Mouse (Mus musculus): ENCODE measurements around the gene Cacng5. TPM values are rescaled to one million over a fixed set of nuclear protein-coding genes. Genes with fewer than 3 reads are reported as not detected.

The Cacng5 gene
- total and polyA plus RNA-seq, 2 experiments from 2014 or later, result 21.4 to 26.9 TPM

- peak overlapping the region; percentile 38; the same call in 1 of the 2 replicates for H3K27ac ChIP-seq
- 0 out of 2 replicates have a peak, but pooled peaks cover 4% of the 10 kb centered on the region for H3K4me1 ChIP-seq (ENCODE audit: insufficient read depth, low read length)
- H3K27me3 ChIP-seq (ENCODE audit: insufficient read depth, low read length), result no peaks in the 10 kb centered on the region
- peak; percentile 23 for DNase-seq (ENCODE audit: low spot score)
- H3K9me3 ChIP-seq (ENCODE audit: low read length), result no peaks in the 10 kb centered on the region
- no peaks in the 10 kb centered on the region for H3K36me3 ChIP-seq (ENCODE audit: insufficient read depth, low read length)
- no peak for ATAC-seq
- no peak for TF ChIP-seq CTCF (IDR thresholded peaks at IDR 0.05; ENCODE audit: low read depth)
- H3K9ac ChIP-seq (replicated peaks; ENCODE audit: low read length), result no peak overlapping the region
- H3K4me3 ChIP-seq (ENCODE audit: low read length), result no peak overlapping the region
- no peak overlapping the region for H3K4me2 ChIP-seq (ENCODE audit: low read depth, low read length)
- 28% methylated on average over 9 of the region's 9 CpGs for WGBS
Measured at GRCm38 (mm10) chr11:107917721-107918235, 2.9 kb upstream of the Cacng5 start.

DNA sequence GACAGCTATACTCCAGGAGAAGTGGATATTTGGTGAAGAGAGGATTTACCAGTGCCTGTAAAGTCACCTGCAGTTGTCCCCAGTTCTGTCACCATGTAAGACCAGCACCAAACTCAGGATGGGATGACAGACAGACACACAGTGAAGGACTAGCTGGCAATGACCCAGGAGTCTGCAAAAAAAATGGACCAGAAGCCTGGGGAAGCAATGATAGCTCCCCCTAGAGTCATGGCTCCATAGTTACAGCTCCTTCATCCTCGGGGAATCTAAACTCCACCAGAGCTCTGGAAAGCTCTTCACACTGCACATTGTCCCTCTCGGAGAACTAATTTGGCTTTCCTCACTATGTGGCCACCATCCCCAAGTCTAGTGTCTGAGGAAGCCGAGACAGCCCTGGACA, 1.5 kb downstream of the Cacng5 start:
- Histone ChIP-seq H3K4me3 (ENCODE audit: low read length) (no peak overlapping the region), H3K4me2 (ENCODE audit: low read depth, low read length) (peak overlapping the region; percentile 65; the same call in 1 of the 2 replicates), H3K9ac (replicated peaks; ENCODE audit: low read length) (no peak overlapping the region), H3K27me3 (ENCODE audit: insufficient read depth, low read length) (no peaks in the 10 kb centered on the region), H3K9me3 (ENCODE audit: low read length) (no peaks in the 10 kb centered on the region), H3K36me3 (ENCODE audit: insufficient read depth, low read length) (no peaks in the 10 kb centered on the region), H3K4me1 (ENCODE audit: insufficient read depth, low read length) (0 out of 2 replicates have a peak, but pooled peaks cover 4% of the 10 kb centered on the region), H3K27ac (no peak overlapping the region)
- ATAC-seq (no peak), DNase-seq (ENCODE audit: low spot score) (peak; percentile 55)
- 47% methylated on average over 3 of the region's 3 CpGs for whole genome bisulfite sequencing
- peak; percentile 45 for TF ChIP-seq CTCF (IDR thresholded peaks at IDR 0.05; ENCODE audit: low read depth)

GRCm38 (mm10) chr11:107905364-107905763, 9.5 kb downstream of the Cacng5 start:
- H3K4me3 ChIP-seq (ENCODE audit: low read length), result no peak overlapping the region
- H3K9me3 ChIP-seq (ENCODE audit: low read length), result no peaks in the 10 kb centered on the region
- DNase-seq (ENCODE audit: low spot score) (no peak), ATAC-seq (peak; percentile 59)
- 38% methylated on average over 9 of the region's 9 CpGs for WGBS
- no peak overlapping the region for H3K9ac ChIP-seq (replicated peaks; ENCODE audit: low read length)
- peak overlapping the region; percentile 32; the same call in 1 of the 2 replicates for H3K27ac ChIP-seq
- no peak overlapping the region for H3K4me2 ChIP-seq (ENCODE audit: low read depth, low read length)
- TF ChIP-seq CTCF (IDR thresholded peaks at IDR 0.05; ENCODE audit: low read depth), result no peak
- no peaks in the 10 kb centered on the region for H3K36me3 ChIP-seq (ENCODE audit: insufficient read depth, low read length)
- peaks cover 4% of the 10 kb centered on the region for H3K4me1 ChIP-seq (ENCODE audit: insufficient read depth, low read length)
- no peaks in the 10 kb centered on the region for H3K27me3 ChIP-seq (ENCODE audit: insufficient read depth, low read length)

DNA sequence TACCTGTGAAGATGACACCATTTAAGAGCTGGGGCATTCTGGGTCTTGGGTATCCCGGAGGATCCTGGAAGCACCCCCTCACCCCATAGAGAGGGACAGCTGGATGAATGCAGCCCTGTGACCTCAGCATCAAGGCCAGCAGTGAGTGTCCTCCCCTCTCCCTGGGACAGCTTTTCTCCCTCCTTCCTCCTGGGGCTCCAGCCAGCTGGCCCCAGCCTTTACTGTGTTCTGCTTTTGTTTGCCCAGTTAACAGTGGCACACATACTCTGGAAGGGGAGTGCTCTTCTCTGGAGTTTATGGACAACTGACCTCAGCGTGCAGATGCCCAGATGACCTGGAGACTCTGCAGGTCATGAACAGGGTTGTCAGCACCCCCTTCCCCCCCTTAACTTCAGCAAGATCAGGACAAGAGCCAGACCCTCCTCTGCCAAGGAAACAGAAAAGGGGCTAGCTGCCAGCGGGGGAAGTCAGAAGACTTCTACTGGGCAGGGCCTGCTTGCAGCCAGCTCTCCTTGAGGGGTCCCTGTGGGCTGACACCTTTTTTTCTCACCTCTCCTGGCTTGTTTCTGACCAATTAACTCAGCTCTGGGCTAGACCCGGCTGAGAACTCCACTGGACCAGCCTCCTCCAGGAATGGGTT, 10.8 kb downstream of the Cacng5 start:
- Histone ChIP-seq H3K9me3 (ENCODE audit: low read length) (no peaks in the 10 kb centered on the region), H3K4me3 (ENCODE audit: low read length) (no peak overlapping the region), H3K9ac (replicated peaks; ENCODE audit: low read length) (no peak overlapping the region), H3K27ac (no peak overlapping the region), H3K36me3 (ENCODE audit: insufficient read depth, low read length) (no peaks in the 10 kb centered on the region), H3K4me2 (ENCODE audit: low read depth, low read length) (no peak overlapping the region), H3K27me3 (ENCODE audit: insufficient read depth, low read length) (no peaks in the 10 kb centered on the region), H3K4me1 (ENCODE audit: insufficient read depth, low read length) (peaks cover 4% of the 10 kb centered on the region)
- ATAC-seq (peak; percentile 61; the same call in 1 of the 2 replicates), DNase-seq (ENCODE audit: low spot score) (peak; percentile 55)
- WGBS, result 24% methylated on average over 4 of the region's 4 CpGs
- TF ChIP-seq CTCF (IDR thresholded peaks at IDR 0.05; ENCODE audit: low read depth), result no peak

- ATAC-seq, result no peak; the same call in 1 of the 2 replicates
- no peak overlapping the region for H3K27ac ChIP-seq
- H3K9me3 ChIP-seq (ENCODE audit: low read length), result no peaks in the 10 kb centered on the region
- DNase-seq (ENCODE audit: low spot score), result peak; percentile 53
- H3K4me2 ChIP-seq (ENCODE audit: low read depth, low read length), result no peak overlapping the region
- no peaks in the 10 kb centered on the region for H3K27me3 ChIP-seq (ENCODE audit: insufficient read depth, low read length)
- H3K4me1 ChIP-seq (ENCODE audit: insufficient read depth, low read length), result peaks cover 3% of the 10 kb centered on the region
- H3K4me3 ChIP-seq (ENCODE audit: low read length), result no peak overlapping the region
- peak; percentile 59 for TF ChIP-seq CTCF (IDR thresholded peaks at IDR 0.05; ENCODE audit: low read depth)
- H3K9ac ChIP-seq (replicated peaks; ENCODE audit: low read length), result no peak overlapping the region
- H3K36me3 ChIP-seq (ENCODE audit: insufficient read depth, low read length), result no peaks in the 10 kb centered on the region
- WGBS, result 41% methylated on average over 4 of the region's 4 CpGs
Measured at GRCm38 (mm10) chr11:107900470-107900869, 14.4 kb downstream of the Cacng5 start.

- no peaks in the 10 kb centered on the region for H3K36me3 ChIP-seq (ENCODE audit: insufficient read depth, low read length)
- H3K4me2 ChIP-seq (ENCODE audit: low read depth, low read length), result no peak overlapping the region
- H3K4me3 ChIP-seq (ENCODE audit: low read length), result no peak overlapping the region
- H3K27ac ChIP-seq, result no peak overlapping the region
- no peak overlapping the region for H3K9ac ChIP-seq (replicated peaks; ENCODE audit: low read length)
- DNase-seq (ENCODE audit: low spot score) (no peak), ATAC-seq (no peak)
- H3K4me1 ChIP-seq (ENCODE audit: insufficient read depth, low read length), result 0 out of 2 replicates have a peak, but pooled peaks cover 6% of the 10 kb centered on the region
- no peak for TF ChIP-seq CTCF (IDR thresholded peaks at IDR 0.05; ENCODE audit: low read depth)
- WGBS, result 59% methylated on average over 2 of the region's 2 CpGs
- no peaks in the 10 kb centered on the region for H3K27me3 ChIP-seq (ENCODE audit: insufficient read depth, low read length)
- no peaks in the 10 kb centered on the region for H3K9me3 ChIP-seq (ENCODE audit: low read length)
Measured at GRCm38 (mm10) chr11:107898698-107899097, 16.2 kb downstream of the Cacng5 start.

GRCm38 (mm10) chr11:107895635-107896034, 19.2 kb downstream of the Cacng5 start:
- 66% methylated on average over 4 of the region's 4 CpGs for WGBS
- Histone ChIP-seq H3K4me2 (ENCODE audit: low read depth, low read length) (no peak overlapping the region), H3K4me1 (ENCODE audit: insufficient read depth, low read length) (peaks cover 6% of the 10 kb centered on the region; the same call in 1 of the 2 replicates), H3K9me3 (ENCODE audit: low read length) (no peaks in the 10 kb centered on the region), H3K27me3 (ENCODE audit: insufficient read depth, low read length) (no peaks in the 10 kb centered on the region), H3K36me3 (ENCODE audit: insufficient read depth, low read length) (no peaks in the 10 kb centered on the region), H3K9ac (replicated peaks; ENCODE audit: low read length) (no peak overlapping the region), H3K27ac (no peak overlapping the region), H3K4me3 (ENCODE audit: low read length) (no peak overlapping the region)
- peak; percentile 40; the same call in 1 of the 2 replicates for ATAC-seq
- DNase-seq (ENCODE audit: low spot score), result peak; percentile 32
- TF ChIP-seq CTCF (IDR thresholded peaks at IDR 0.05; ENCODE audit: low read depth), result no peak

All from hindbrain, postnatal 0 days (tissue).